12 mouse cellular contexts compared by ENCODE assay signal in the genomic region with DNA sequence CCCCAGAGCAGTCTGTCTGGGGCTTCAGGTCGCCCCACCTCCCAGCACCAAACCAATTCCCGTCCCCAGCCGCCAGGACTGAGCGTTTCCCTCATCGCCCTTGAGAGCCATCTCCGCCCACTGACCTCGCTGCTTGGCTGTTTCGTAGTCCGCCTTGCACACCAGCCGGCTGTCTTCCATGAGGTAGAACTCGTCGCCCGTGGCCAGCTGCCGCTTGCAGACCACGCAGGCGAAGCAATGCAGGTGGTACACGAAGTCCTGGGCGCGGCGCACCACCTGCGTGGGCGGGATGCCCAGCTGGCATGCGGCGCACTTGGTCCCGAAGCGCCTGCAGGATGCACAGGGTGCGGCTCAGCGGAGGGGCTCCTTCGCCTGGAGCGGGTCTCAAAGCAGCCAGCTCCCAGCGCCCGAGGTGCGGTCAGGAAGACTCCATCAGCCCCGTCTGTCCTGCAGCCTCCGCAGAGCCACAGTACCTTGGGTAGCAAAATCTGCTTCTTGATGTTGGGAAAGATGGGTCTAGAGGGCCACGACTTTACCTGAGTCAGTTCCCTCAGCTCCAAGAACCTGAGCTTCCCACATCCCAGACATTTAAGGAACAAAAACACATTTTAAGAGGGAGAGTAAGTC. TPM values are rescaled to one million over a fixed set of nuclear protein-coding genes. Genes with fewer than 3 reads are reported as not detected.
DNase-seq lines count a peak whose midpoint lies in the region; ATAC-seq and TF ChIP-seq lines count a peak whose summit lies in the region.
"Had no signal": no experiment of that assay in that cellular context is flagged by ENCODE, and none has a peak within 500 bp of the region (broad histone marks: within the 10 kb centered on the region; RNA-seq: fewer than 3 reads in every experiment).

No protein-coding gene starts in this region.

- WGBS in hindbrain, embryonic 10.5 days = 1% methylated on average over 36 of the region's 36 CpGs
- 2% methylated on average over 36 of the region's 36 CpGs for WGBS in midbrain, postnatal 0 days
- under 1% methylated on average over 36 of the region's 36 CpGs for WGBS in kidney, embryonic 16.5 days

- no peak for ATAC-seq in midbrain, postnatal 0 days (ENCODE audit: low FRiP score)
- no peak for ATAC-seq in kidney, embryonic 16.5 days (ENCODE audit: low FRiP score, low TSS enrichment)

- H3K36me3 ChIP-seq in hindbrain, embryonic 10.5 days = no peaks in the 10 kb centered on the region
- H3K36me3 ChIP-seq in midbrain, postnatal 0 days (ENCODE audit: insufficient read depth, low read length) = no peaks in the 10 kb centered on the region
- no peaks in the 10 kb centered on the region for H3K36me3 ChIP-seq in kidney, embryonic 16.5 days (ENCODE audit: insufficient read depth, low read length)
- H3K36me3 ChIP-seq: heart, embryonic 15.5 days had no signal

- no peaks in the 10 kb centered on the region for H3K9me3 ChIP-seq in hindbrain, embryonic 10.5 days
- no peaks in the 10 kb centered on the region for H3K9me3 ChIP-seq in midbrain, postnatal 0 days (ENCODE audit: low read length)
- no peaks in the 10 kb centered on the region for H3K9me3 ChIP-seq in kidney, embryonic 16.5 days (ENCODE audit: low read length)
- H3K9me3 ChIP-seq: heart, embryonic 15.5 days had no signal

- H3K4me3 ChIP-seq in hindbrain, embryonic 10.5 days = peak overlapping the region; percentile 39
- H3K4me3 ChIP-seq in midbrain, postnatal 0 days (ENCODE audit: low read depth, low read length) = peak overlapping the region; percentile 29; the same call in 1 of the 2 replicates
- H3K4me3 ChIP-seq in kidney, embryonic 16.5 days (ENCODE audit: low read length) = no peak overlapping the region

- peaks cover 100% of the 10 kb centered on the region for H3K27me3 ChIP-seq in hindbrain, embryonic 10.5 days (ENCODE audit: insufficient read depth, poor library complexity, severe bottlenecking)
- H3K27me3 ChIP-seq in midbrain, postnatal 0 days (ENCODE audit: insufficient read depth, low read length) = peaks cover 96% of the 10 kb centered on the region
- peaks cover 100% of the 10 kb centered on the region for H3K27me3 ChIP-seq in kidney, embryonic 16.5 days (ENCODE audit: insufficient read depth, low read length)

- intact Hi-C loops in heart, postnatal 36 days (cut with DNase I) = no loop called here

- peak overlapping the region; percentile 44; the same call in 1 of the 2 replicates for H3K4me2 ChIP-seq in midbrain, postnatal 0 days (ENCODE audit: low read depth, low read length, poor library complexity, severe bottlenecking)
- H3K4me2 ChIP-seq in kidney, embryonic 16.5 days (replicated peaks; ENCODE audit: low read depth, low read length) = no peak overlapping the region

- DNase-seq in left cerebral cortex, adult 18-20 months (ENCODE audit: low spot score in 2 of 2) = peak; percentile 22 to 42
- no peak for DNase-seq in left cerebral cortex, adult 11 months (ENCODE audit: low spot score)
- DNase-seq in adrenal gland, postnatal 14 days = peak; percentile 75
- peak; percentile 48 for DNase-seq in hindbrain, embryonic 10.5 days (ENCODE audit: low spot score)
- DNase-seq in midbrain, postnatal 0 days (ENCODE audit: low spot score) = no peak
- DNase-seq in heart, postnatal 36 days = no peak
- DNase-seq in kidney, postnatal 10 days = no peak

- TF ChIP-seq CTCF in midbrain, postnatal 0 days (IDR thresholded peaks at IDR 0.05) = no peak

- no peak overlapping the region for H3K9ac ChIP-seq in midbrain, postnatal 0 days (replicated peaks; ENCODE audit: low read length, poor library complexity, severe bottlenecking)
- H3K9ac ChIP-seq in kidney, embryonic 16.5 days (replicated peaks; ENCODE audit: low read length) = no peak overlapping the region
- H3K9ac ChIP-seq: heart, embryonic 15.5 days had no signal

- H3K27ac ChIP-seq in hindbrain, embryonic 10.5 days = peak overlapping the region; percentile 29; the same call in 1 of the 2 replicates
- H3K27ac ChIP-seq in midbrain, postnatal 0 days (ENCODE audit: low read depth, low read length) = no peak overlapping the region
- H3K27ac ChIP-seq in kidney, embryonic 16.5 days (ENCODE audit: low read length) = no peak overlapping the region
- H3K27ac ChIP-seq: heart, embryonic 15.5 days had no signal

- H3K4me1 ChIP-seq in hindbrain, embryonic 10.5 days (replicated peaks) = peaks cover 51% of the 10 kb centered on the region
- peaks cover 13% of the 10 kb centered on the region; the same call in 1 of the 2 replicates for H3K4me1 ChIP-seq in midbrain, postnatal 0 days (ENCODE audit: insufficient read depth, low read length)
- H3K4me1 ChIP-seq in kidney, embryonic 16.5 days (ENCODE audit: insufficient read depth, low read length) = peaks cover 18% of the 10 kb centered on the region

RNA-seq across cellular contexts. Expression of gene Lhx3, which starts 5.1 kb away (rescaled TPM):
- under 1 TPM in 1 of 2 experiments, not detected in 1; 0.40 TPM for total RNA-seq in left cerebral cortex, adult 18-20 months (2021)
- 0.30 TPM in 1 of 2 replicates, not detected in the other for total RNA-seq in adrenal gland, postnatal 14 days (2021)
- 4.4 and 6.3 TPM in 2 replicates for polyA plus RNA-seq in hindbrain, embryonic 10.5 days (2016; fragmentation: Nextera tagmentation; extraction: Ambion mirVana)
- total RNA-seq in midbrain, postnatal 0 days (2014; rRNA removed) = 0.38 TPM in 1 of 2 replicates, not detected in the other
- polyA plus RNA-seq in midbrain, postnatal 0 days (2015; fragmentation: Nextera tagmentation; extraction: Ambion mirVana) = 0.12 TPM in 1 of 2 replicates, not detected in the other
- 0.09 TPM in 1 of 2 replicates, not detected in the other for polyA plus RNA-seq in kidney, embryonic 16.5 days (2015; fragmentation: Nextera tagmentation; extraction: Ambion mirVana)
- not detected for total RNA-seq in heart, postnatal 36 days (2021)
- total RNA-seq: layer of hippocampus, postnatal 14 days had no signal
- polyA plus RNA-seq: cortical plate, adult 2 months; heart, embryonic 15.5 days; stomach, embryonic 14.5 days had no signal

RNA-seq across cellular contexts. Expression of gene Qsox2, which starts 34.4 kb away (rescaled TPM):
- 10 to 100 TPM; 20.5 to 23.1 TPM for total RNA-seq in left cerebral cortex, adult 18-20 months (2021)
- 18.6 and 19.0 TPM in 2 replicates for total RNA-seq in adrenal gland, postnatal 14 days (2021)
- 19.1 and 20.4 TPM in 2 replicates for polyA plus RNA-seq in hindbrain, embryonic 10.5 days (2016; fragmentation: Nextera tagmentation; extraction: Ambion mirVana)
- total RNA-seq in midbrain, postnatal 0 days (2014; rRNA removed) = 19.2 and 25.6 TPM in 2 replicates
- 8.4 and 9.9 TPM in 2 replicates for polyA plus RNA-seq in midbrain, postnatal 0 days (2015; fragmentation: Nextera tagmentation; extraction: Ambion mirVana)
- 18.4 and 20.7 TPM in 2 replicates for polyA plus RNA-seq in kidney, embryonic 16.5 days (2015; fragmentation: Nextera tagmentation; extraction: Ambion mirVana)
- total RNA-seq in heart, postnatal 36 days (2021) = 10 to 100 TPM; 19.0 to 19.7 TPM

Comparison
In these comparisons a context has a peak if more than half of its experiments do, and no peak if none do; other contexts are left out.
1. DNase-seq: peak in left cerebral cortex, adult 18-20 months (2 of 2), adrenal gland, postnatal 14 days (single experiment) and hindbrain, embryonic 10.5 days (single experiment); none in left cerebral cortex, adult 11 months (single experiment), midbrain, postnatal 0 days (single experiment), heart, postnatal 36 days (0 of 2) and kidney, postnatal 10 days (single experiment).